Mouse (Mus musculus): ENCODE data around the gene 9930111J21Rik1.
"Not testable (repeated sequence)": the region's sequence is repeated elsewhere in the genome, so short reads cannot be mapped to it uniquely, and the experiment has no call there.

DNA sequence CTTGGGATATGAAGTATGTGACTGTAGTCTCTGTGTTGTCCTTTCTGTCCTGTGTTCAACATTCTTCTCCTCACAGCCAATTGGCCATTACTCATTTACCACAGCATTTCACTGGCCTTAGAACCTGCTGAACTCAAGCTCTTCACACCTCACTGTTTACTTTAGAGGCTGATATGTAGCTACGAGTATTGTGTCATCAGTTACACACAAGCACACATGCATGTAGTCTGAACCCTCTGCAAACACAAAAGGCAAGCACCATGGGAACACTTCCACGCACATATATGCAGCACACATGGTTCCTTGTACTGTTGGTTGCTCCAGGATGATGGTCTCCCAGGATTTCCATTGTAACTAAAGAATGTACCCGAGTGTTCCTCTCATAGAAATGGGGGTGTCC is 43.9 kb downstream of the 9930111J21Rik1 start:
- not testable (repeated sequence) for TF ChIP-seq CTCF (IDR thresholded peaks at IDR 0.05; ENCODE audit: insufficient read depth, low read length); POLR2A (IDR thresholded peaks at IDR 0.05; ENCODE audit: borderline replicate concordance, extremely low read depth, low read depth, low read length)
